Mouse (Mus musculus) ES-Bruce4 (cell line): ENCODE measurements at regions not wholly inside any gene's neighbourhood (a gene's known extent, or its start where the extent isn't known, plus 50 kb on each side); places are given as distances from the start of the nearest gene placed in this dataset.

ENCODE experiments used
- CTCF ChIP-seq: IDR thresholded peaks from one replicate; pipeline ENCODE4 v1.8.1; 2011; ENCODE audit warnings: low read depth, low read length
- POLR2A ChIP-seq: IDR thresholded peaks from one replicate; pipeline ENCODE4 v1.8.1; 2011; ENCODE audit warnings: low read length; ENCODE audit not compliant: insufficient read depth

DNA sequence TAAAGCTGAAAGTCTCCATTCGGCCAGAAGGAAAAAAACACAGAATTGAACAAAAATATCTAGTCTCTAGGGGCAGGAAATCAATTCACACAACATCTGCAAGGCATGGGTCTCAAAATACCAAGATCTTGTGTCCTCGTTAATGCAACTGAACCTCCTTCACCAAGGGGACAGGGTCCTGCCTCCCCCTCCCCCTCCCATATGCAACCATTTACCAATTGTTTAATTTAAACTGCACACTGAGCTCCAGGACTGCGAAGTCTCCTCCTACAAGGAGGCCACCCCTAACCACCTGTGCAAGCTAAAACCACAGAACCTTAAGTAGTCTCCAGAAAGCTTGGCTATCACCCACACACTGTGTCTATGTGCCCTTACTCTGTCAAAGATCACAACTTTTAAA lies 61.4 kb upstream of the Tln2 start:
- TF ChIP-seq CTCF (no peak), POLR2A (no peak)
